Mouse (Mus musculus): ENCODE measurements around the gene 4930467E23Rik.
"Not testable (repeated sequence)": the region's sequence is repeated elsewhere in the genome, so short reads cannot be mapped to it uniquely, and the experiment has no call there.

DNA sequence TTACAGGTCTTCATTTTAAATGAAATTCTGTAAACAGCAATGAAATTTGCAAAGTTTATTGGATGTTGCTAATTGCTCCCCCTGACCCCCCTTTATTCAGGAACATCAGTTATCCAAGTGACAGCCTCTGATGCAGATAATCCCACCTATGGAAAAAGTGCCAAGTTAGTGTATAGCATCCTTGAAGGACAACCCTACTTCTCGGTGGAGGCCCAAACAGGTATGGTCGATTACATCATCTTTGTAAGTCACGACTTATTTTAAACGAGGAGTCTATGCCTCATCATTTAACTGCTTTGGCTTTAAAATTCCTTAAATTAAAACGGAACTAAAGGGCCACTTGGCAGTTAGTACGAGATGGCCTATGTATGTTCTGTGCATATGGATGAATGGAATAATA, 38.0 kb upstream of the 4930467E23Rik start:
- TF ChIP-seq CTCF (IDR thresholded peaks at IDR 0.05; ENCODE audit: low read depth); EP300 (optimal IDR thresholded peaks at IDR 0.05): not testable (repeated sequence)

Data from stomach, postnatal 0 days (tissue).